9 mouse cellular contexts compared by ENCODE assay signal in the genomic region with DNA sequence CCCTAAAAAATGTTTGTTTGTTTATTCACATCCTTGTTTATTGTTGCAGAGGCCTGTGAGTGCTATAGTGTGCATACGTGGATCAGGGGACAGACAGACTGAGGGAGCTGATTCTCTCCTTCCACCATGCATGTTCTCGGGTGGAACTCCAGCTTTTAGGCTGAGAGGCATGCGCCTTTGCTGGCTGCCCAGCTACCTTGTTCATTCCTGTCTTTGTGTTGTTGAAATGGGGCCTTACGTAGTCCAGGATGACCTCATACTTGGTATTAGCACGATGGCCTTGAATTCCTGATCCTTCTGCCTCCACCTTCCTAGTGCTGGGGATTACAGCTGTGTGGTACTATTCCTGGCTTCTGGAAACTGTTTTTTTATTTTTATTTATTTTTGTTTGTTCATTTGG.
"Had no signal": no experiment of that assay in that cellular context is flagged by ENCODE, and none has a peak within 500 bp of the region (broad histone marks: within the 10 kb centered on the region; RNA-seq: fewer than 3 reads in every experiment).

No protein-coding gene starts in this region.

- H3K4me3 ChIP-seq: limb, embryonic 12.5 days; limb, embryonic 15.5 days had no signal

- H3K27ac ChIP-seq: limb, embryonic 12.5 days; limb, embryonic 15.5 days; liver, embryonic 14.5 days had no signal

- DNase-seq: left cerebral cortex, postnatal 4 days; liver, postnatal 0 days; lung, embryonic 14.5 days; lung, postnatal 10 days; midbrain, embryonic 14.5 days; thymus, adult 18-20 months had no signal

- H3K27me3 ChIP-seq: limb, embryonic 15.5 days had no signal

- H3K36me3 ChIP-seq: limb, embryonic 12.5 days; limb, embryonic 15.5 days had no signal
